Mouse (Mus musculus): ENCODE results near the gene Scn3a. TPM values are rescaled to one million over a fixed set of nuclear protein-coding genes. Genes with fewer than 3 reads are reported as not detected.
"Not testable (repeated sequence)": the region's sequence is repeated elsewhere in the genome, so short reads cannot be mapped to it uniquely, and the experiment has no call there.

Scn3a gene
- total RNA-seq, 2 experiments from 2014 or later: not detected

DNA sequence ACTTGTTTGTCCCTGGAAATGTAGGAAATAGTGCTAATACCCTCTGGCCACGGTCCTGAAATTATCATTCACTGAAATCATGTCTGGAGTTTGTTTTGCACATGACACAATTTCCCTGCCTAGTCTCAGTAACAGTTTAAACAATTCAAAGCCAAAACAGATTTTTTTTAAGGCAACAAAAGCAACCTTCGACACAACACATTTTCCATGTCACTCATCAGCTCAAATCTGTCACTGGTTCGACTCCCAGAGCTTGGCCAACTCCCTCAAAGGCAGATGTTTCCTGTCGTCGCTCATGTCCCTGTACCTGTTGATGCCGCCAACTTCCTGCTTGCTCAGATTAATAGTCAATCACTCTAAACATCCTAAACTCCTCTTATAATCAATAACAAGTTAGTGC lies 50.7 kb downstream of the Scn3a start:
- no peak for ATAC-seq (replicated peaks; ENCODE audit: low FRiP score, low TSS enrichment, poor library complexity, severe bottlenecking)

DNA sequence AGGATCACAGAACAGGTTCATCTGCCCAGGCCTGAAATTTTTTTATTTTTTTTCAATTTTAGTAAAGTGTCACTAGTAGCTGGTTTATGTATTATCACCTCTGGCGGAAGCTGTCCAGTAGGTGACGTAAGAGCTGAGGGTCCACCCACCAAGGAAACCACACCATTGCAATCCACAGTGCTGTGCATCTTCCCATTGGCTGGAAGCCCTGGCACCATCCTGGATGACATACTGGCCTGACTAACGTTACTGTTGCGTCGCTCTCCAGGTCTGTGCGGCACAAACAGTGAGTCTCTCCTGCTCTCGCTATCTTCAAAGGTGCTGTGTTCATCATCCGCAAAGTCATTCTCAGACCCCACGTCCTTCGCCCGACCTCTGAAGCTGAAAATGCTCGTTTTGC lies 59.2 kb downstream of the Scn3a start:
- ATAC-seq (replicated peaks; ENCODE audit: low FRiP score, low TSS enrichment, poor library complexity, severe bottlenecking): no peak

DNA sequence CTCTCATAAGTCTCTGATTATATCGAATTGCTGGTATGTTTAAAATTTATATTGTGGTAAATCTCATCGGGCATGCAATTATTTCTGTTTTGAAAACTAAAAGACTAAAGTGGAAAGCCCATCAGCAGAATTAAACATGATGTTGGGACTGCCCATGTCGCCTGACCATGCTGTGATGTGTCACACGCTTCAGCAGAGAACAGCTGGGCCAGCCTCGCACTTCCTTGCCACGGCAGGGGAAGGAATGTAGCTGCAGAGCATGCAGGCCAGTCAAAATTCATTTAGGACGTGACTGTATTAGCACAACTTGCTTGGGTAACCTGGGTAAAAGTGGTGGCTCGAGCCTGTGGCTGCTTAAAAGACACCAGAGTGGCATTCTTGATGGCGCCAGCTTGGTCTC lies 77.0 kb downstream of the Scn3a start:
- no peak for ATAC-seq (replicated peaks; ENCODE audit: low FRiP score, low TSS enrichment, poor library complexity, severe bottlenecking)

DNA sequence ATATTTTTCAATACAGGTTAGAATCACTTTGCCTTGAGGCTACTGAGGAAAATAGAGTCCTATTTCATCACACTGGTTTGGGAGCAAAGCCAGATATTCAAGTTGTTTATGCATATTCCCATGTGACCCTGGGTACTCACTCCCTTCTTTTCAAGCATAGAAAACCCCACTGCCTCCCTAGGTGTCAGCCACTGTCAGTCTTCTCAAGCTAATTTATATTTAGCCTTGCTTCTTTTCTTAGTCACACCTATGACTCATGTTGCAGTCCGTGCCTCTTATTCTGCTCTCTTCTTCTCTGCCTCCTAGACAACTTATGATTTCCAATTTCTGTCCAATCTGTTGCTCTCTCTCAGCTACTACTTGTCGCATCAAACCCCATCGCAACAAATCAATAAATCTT lies 84.0 kb downstream of the Scn3a start:
- no peak for ATAC-seq (replicated peaks; ENCODE audit: low FRiP score, low TSS enrichment, poor library complexity, severe bottlenecking)

DNA sequence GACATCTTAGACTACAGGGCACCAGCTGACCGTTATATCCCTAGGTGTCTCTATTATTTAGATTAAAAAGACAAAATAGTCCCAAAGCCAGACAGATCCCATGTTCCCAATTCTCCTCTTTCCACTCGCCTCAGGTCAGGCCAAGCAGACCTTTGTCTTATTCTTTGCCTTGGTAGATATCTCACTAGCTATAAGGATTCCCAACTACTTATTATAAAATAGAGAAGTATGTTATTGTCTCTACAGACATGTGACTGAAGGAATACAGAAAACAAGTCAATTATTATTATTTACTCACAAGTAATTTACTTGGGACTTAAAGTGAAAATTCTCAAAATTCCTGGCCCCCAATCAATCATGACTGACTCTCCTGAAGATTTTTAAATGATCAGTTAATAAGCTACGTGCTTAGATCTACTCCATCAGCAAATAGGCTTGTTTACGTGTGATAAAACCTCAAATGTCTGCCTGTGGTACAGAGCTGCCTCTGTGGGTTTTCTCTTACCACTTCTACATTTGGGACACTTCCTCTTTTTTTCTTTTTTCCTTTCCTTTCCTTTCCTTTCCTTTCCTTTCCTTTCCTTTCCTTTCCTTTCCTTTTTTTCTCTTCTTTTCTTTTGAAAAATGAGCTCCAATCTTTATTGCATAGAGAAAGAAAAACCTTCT lies 86.3 kb downstream of the Scn3a start:
- ATAC-seq (replicated peaks; ENCODE audit: low FRiP score, low TSS enrichment, poor library complexity, severe bottlenecking): no peak

DNA sequence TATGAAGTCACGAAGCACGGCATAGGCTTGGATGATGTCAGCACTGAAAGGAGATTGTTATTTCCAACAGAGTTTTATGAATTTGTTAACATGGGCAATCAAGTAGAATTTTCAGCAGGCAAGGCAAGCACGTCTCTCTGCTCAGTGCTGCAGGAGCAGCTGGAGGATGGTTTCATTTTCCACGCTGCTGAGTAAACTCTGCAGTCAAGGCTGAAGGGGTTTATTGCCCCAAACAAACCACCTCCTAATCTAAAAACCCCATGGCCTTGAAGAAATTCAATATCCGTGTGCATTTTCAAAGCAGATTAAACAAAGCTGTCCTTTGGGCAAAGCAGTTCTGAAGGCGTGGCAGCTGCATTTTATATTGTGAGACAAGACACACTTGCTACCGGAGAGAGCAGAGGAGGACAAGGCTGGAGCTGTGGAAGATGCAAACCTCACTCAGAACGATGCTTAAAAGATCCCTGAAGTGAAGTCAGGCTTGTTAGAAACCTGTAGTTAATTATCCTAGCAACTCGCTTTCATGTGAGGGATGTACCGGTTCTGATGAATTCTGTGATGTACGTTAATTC lies 96.0 kb downstream of the Scn3a start:
- no peak for ATAC-seq (replicated peaks; ENCODE audit: low FRiP score, low TSS enrichment, poor library complexity, severe bottlenecking)

DNA sequence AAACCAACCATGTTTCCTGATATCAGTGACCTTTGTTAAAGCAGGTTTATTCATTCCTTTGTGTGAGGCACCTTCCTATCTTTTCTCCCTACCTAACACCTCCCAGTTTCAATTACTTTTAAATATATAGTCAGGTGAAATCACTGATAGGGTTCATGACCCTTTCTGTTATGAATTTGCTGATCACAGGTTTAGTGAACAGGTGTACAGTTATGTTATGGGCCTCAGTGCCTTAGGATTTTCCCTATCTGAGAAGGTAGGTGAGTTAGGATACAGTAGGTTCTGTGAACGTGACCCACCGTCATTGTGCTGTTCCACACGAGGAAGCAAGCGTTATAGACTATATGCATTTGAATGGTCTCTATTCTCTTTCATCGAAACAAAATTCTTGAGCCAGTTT lies 101.7 kb downstream of the Scn3a start:
- ATAC-seq (replicated peaks; ENCODE audit: low FRiP score, low TSS enrichment, poor library complexity, severe bottlenecking): no peak

DNA sequence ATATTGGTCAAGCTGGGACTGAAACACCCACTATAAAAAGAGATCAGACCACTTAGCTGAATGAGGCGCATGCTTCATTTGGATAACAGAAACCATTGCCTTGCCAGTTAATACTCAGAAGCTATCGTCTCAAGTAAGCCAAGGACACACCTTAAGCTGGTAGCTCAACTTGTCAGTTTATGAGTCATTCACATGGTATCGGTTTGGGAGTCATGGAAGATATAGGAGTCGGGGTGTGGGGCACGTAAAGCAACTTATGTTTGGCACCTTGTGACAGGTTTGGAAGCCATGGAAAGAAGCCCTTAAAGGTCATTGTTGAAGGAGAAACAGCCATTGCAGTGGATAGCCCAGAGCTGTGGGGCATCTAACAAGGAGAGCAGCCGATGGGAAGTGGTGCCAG lies 113.7 kb downstream of the Scn3a start:
- ATAC-seq (replicated peaks; ENCODE audit: low FRiP score, low TSS enrichment, poor library complexity, severe bottlenecking): no peak

DNA sequence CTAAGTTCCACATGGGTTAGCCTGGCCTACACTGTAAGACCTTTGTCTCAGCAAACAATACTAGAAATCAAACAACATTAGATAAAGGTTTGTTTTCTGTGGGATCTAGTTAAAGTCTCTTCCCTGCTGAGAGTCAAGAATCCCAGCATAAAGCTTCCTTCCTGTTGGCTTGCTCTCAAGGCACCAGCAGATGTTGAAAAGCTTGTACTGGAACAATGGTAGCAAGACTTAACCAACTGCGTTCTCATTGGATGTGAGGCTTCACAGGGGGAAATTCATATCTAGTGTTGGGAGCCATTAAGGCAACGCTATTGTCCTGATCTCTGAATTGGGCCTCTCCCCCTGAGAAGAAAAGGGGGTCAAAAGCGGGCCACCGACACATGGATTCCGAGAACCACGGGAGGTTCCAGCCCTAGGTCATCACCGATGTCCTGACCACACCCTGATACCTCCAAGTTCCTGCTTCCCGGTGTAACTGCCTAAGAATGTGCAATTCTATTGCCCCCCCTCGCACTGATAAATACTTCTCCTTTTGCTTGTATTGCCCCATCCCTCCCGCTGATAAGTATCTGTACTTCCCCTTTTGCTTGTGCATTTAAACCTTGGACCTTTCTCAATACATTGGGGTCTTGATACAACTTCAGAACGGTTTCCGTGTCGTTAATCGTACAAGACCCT lies 115.9 kb downstream of the Scn3a start:
- ATAC-seq (replicated peaks; ENCODE audit: low FRiP score, low TSS enrichment, poor library complexity, severe bottlenecking): not testable (repeated sequence)

DNA sequence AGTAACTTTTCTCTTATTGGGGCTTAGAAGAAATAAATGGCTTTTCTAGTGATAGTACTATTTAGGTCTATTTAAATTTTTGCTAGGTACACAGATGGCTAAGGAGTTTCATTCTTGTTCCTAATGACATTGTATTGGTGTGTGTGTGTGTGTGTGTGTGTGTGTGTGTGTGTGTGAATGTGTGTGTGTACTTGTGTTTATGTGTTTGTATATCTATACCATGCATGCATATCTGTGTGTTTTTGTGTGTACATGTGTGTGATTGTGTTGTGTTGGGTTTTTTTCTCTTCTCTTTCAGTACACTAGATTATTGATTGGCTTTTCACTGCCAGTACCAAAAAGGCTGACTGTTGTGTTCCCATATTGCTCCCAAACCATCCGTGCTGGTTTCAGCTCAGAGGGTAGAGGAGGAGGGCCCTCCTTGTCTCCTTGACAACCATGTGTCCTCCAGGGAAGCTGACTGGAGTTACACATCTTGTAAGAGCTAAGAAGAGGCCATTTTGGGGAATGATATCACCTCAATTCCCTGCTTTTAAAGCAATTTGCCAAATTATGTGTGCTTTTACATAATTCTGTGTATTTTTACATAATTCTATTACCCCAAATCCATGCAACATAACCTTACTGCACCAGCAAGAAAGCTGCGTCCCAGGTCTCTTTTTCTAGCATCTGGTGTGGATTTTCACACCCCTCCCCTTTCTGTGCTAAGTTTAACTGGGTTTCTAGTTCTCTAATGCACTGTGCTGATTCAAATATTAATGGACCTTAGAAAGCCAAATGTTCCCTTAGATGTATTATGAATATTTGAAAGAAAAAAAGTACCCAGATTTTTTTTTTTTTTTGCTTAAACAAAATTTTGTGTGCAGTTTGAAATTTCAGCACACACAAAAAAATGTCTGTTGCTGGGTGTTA lies 116.7 kb downstream of the Scn3a start:
- no peak for ATAC-seq (replicated peaks; ENCODE audit: low FRiP score, low TSS enrichment, poor library complexity, severe bottlenecking)

DNA sequence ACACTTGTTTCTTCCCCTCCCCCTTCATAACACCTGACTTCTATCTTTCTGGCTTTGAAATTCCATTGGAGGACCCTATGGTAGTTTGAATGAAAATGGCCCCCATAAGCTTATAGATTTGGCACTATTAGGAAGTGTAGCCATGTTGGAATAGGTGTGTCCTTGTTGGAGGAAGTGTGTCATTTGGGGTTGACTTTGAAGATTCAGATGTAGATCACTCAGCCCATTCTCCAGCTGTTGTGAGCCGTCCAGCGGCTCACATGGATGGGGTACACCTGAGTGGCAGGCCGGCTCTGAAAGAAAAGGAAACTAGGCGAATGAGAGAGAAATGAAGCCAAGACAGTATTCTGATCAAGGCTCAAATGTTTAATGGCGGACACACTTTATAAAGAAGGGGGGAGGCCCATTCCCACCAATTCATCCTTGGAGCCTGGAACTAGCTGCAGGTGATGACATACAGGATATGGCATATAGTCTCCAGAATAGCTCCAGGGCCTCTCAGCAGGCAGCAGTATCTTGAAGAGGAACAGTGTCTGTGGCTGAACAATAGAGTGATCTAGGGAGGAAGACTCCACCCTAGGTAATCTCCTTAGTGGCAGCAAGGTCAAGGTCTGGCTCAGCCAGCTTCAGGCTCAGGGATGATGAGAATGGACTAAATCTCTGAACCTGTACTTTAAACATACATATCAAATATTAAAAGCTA lies 118.2 kb downstream of the Scn3a start:
- ATAC-seq (replicated peaks; ENCODE audit: low FRiP score, low TSS enrichment, poor library complexity, severe bottlenecking): no peak

DNA sequence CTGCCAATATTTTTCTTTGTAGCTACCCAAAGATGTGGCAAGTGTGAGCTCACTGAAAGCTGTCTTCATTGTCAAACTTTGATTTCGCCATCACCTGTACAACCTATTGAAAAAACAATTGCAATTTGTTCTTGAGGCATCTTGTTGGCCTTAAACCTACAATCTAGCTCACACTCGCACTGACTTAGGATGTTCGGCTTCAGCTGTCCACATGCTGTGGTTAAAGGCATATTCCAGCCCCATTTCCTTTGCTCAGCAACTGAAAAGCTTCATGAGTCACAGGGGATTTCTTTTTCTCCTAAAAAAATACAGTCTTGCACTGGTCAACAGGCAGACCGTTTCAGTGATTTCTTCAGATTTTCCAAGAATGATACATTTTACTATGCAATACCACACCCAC lies 124.3 kb downstream of the Scn3a start:
- ATAC-seq (replicated peaks; ENCODE audit: low FRiP score, low TSS enrichment, poor library complexity, severe bottlenecking): no peak

DNA sequence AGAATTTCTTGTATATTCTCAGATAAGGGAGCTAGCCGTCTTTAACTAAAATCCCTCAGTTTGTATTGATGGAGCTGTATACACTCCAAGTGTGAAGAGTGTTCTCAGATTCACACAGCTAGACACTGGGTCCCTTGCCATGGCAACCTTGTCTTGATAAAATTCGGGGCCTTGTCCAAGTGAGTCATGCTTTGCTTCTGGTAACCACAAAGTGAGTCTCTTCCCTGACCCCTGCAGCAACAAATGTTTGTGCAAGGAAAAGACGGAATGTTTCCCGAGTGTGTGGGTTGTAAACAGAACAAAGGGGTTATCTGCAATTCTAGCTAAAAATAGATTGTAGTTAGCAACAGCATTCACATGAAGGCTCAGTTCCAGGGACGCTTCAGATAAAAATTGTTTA lies 125.9 kb downstream of the Scn3a start:
- ATAC-seq (replicated peaks; ENCODE audit: low FRiP score, low TSS enrichment, poor library complexity, severe bottlenecking): no peak

DNA sequence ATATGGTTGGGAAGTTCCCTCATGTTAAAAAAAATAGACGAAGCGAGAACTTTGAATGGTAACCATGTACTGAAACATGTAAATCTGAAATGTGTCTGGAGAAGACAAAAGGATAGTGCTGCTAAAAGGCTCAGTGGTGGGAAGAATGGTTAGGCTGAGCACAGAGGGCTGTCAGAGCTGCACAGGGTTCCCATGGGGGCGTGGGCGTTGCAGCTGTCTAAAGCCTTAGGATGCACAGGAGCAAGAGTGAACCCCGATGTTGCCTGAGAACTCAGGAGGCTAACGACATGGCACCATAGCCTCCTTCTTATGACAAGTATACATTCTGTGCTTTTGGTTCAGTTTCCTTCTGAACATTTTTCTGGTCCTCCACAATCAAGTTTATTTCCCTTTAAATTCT lies 126.3 kb downstream of the Scn3a start:
- ATAC-seq (replicated peaks; ENCODE audit: low FRiP score, low TSS enrichment, poor library complexity, severe bottlenecking): no peak

DNA sequence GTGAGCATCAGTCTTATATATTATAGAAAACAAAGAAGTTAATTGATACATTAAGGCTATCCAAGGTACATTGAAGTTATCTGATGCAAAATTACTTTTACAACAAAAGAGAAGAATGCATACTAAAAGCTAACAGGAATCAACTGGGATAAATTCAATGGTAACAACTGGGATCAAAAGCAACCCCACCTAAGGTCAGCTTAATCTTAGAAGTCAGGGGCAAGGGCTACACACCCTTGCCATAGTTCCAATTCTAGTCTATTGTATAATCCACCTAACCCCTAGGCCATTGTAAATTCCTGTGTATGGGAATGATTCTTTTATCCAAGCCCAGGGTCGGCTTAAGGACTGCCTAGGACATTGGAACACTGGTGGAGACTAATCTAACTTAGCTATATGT lies 130.5 kb downstream of the Scn3a start:
- ATAC-seq (replicated peaks; ENCODE audit: low FRiP score, low TSS enrichment, poor library complexity, severe bottlenecking): no peak

DNA sequence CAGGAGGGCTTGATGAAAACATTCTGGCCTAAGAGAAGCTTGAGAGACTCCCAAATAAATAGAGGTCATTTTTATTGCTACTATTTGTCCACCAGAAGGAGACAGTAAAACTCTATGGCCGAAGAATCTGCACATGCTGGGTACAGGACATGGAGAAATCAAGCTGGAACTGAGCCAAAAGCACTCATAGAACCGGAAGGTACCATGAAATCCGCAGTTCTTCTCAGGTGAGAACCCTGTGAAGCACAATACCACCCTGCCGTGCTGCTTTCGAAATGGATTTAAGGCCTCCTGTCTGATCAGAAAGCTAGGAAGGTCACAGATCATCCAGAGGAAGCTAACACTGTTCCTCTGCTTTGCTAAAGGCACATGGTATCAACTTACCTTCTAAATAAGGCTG lies 143.9 kb downstream of the Scn3a start:
- ATAC-seq (replicated peaks; ENCODE audit: low FRiP score, low TSS enrichment, poor library complexity, severe bottlenecking): no peak

DNA sequence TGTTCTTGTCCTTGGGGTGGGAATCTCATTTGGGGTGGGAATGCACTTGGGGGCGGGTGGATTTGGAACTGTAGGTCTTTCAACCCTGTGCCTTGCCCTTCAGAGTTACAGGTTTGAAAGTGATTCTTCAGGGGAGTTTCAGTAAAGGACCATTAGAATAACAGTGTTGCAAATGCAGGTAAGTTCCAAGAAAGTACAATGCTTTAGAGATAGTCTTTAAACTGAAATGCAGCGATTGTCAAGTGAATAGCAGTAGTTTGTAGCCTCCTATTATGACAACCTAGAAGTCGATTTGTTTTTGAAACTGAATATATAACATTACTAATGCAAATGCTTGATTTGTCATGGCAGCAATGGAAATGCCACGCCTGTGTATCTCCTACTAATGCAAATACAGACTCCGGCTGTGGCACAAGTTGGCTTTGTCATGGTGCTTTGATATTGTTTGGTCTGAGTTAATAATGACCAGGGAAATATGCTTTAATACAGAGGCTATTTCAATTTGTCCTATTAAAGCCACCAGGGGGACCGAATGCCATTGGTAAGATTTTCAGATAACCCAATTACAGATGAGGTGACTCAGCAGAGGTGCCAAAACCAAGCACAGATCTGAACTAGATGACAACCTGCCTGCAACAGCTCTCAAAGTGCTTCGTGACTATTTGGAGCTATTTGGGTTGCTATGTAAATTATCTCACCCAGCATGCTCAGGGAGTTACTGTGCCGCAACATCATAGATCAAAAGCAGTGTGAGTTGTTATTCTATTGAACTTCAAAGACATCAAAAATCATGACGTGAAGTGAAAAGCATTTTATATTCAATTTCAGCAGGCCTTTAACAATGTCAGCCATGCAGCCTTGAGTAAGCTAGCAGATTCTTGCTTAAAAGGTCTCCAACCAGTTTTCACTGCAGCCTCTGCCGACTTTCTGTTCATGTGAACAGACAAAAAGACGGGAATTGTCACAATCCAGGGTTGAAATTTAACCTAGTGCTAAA lies 145.9 kb downstream of the Scn3a start:
- ATAC-seq (replicated peaks; ENCODE audit: low FRiP score, low TSS enrichment, poor library complexity, severe bottlenecking): no peak

DNA sequence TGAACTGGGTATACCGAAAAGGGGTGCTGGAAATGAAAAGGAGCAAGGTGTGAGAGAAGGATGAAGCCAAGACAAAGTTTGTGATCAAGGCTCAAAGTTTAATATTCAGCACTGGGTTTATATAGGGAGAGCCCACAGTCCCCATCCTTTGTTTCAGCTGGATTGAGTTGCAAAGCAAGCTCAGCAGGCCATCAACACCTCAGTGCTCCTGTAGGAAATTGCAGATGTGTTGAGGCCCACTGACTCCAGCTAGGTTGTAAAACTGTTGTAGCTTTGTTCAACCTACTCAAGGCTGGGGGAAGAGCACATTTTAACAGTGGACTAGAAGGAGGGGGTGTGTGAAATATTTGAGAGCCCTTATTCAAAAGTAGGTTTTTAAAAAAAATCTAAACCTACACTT lies 148.8 kb downstream of the Scn3a start:
- ATAC-seq (replicated peaks; ENCODE audit: low FRiP score, low TSS enrichment, poor library complexity, severe bottlenecking): no peak

Measured in megakaryocyte-erythroid progenitor cell, adult 5-6 weeks (primary cell).